20 mouse cellular contexts compared by ENCODE assay signal in the genomic region with DNA sequence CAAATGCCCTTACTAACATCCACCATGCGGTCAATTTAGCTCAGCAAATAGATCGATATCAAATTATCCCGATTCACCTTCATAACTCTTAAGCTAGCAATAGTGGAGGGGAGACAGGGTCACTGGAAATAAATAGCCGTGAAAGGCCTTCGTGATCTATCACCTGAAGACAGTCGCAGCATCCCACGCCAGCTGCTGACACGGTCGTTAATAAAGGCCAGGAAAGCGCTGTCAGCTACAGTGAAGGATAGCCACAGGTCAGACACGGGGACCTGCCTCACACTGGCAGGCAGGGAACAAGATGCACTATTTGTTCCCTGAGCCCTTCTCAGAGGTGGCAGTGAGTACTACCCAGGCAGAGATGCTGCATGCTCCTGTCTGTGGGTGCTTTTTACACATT. TPM values are rescaled to one million over a fixed set of nuclear protein-coding genes. Genes with fewer than 3 reads are reported as not detected.
A peak's percentile ranks its signal among the peaks of the same experiment; 100 is the strongest.
DNase-seq lines count a peak whose midpoint lies in the region; ATAC-seq lines count a peak whose summit lies in the region.
"Had no signal": no experiment of that assay in that cellular context is flagged by ENCODE, and none has a peak within 500 bp of the region (broad histone marks: within the 10 kb centered on the region; RNA-seq: fewer than 3 reads in every experiment).

No protein-coding gene starts in this region.

- ATAC-seq in hindbrain, embryonic 16.5 days, result no peak
- 0 out of 2 replicates have a peak, but pooled peaks have one; percentile 32 for ATAC-seq in kidney, embryonic 14.5 days (ENCODE audit: low FRiP score, low TSS enrichment)
- no peak for ATAC-seq in kidney, embryonic 15.5 days (replicated peaks; ENCODE audit: low FRiP score)
- ATAC-seq in midbrain, embryonic 13.5 days, result no peak
- no peak for ATAC-seq in midbrain, embryonic 15.5 days (replicated peaks)
- ATAC-seq: activated CD4-positive, CD25-positive, alpha-beta regulatory T cell, adult 4 months; forebrain, embryonic 15.5 days; Patski had no signal

- H3K36me3 ChIP-seq in hindbrain, embryonic 10.5 days, result peaks cover 5% of the 10 kb centered on the region; the same call in 1 of the 2 replicates
- no peaks in the 10 kb centered on the region for H3K36me3 ChIP-seq in hindbrain, embryonic 16.5 days (ENCODE audit: control insufficient read depth, insufficient read depth, low read length)
- H3K36me3 ChIP-seq in kidney, embryonic 14.5 days (ENCODE audit: control insufficient read depth, insufficient read depth, low read length), result no peaks in the 10 kb centered on the region
- 0 out of 2 replicates have a peak, but pooled peaks cover 3% of the 10 kb centered on the region for H3K36me3 ChIP-seq in kidney, embryonic 15.5 days
- no peaks in the 10 kb centered on the region for H3K36me3 ChIP-seq in midbrain, embryonic 13.5 days
- no peaks in the 10 kb centered on the region for H3K36me3 ChIP-seq in midbrain, embryonic 15.5 days (replicated peaks)
- H3K36me3 ChIP-seq: forebrain, embryonic 15.5 days had no signal

- DNase-seq in hindbrain, embryonic 10.5 days (ENCODE audit: low spot score), result no peak
- DNase-seq in mesoderm, embryonic 11.5 days (ENCODE audit: low read depth, low spot score), result peak; percentile 64
- DNase-seq: cerebellum, adult 11-12 months; cerebellum, adult 9-10 months; cerebellum, postnatal 25 days; gastrocnemius, postnatal 36 days; heart, adult 11 months; heart, postnatal 36 days had no signal

- WGBS in hindbrain, embryonic 10.5 days, result 79% methylated on average over 11 of the region's 11 CpGs
- 54% methylated on average over 11 of the region's 11 CpGs for WGBS in hindbrain, embryonic 16.5 days
- 11% methylated on average over 11 of the region's 11 CpGs for WGBS in kidney, embryonic 14.5 days
- 14% methylated on average over 11 of the region's 11 CpGs for WGBS in kidney, embryonic 15.5 days
- 84% methylated on average over 11 of the region's 11 CpGs for WGBS in midbrain, embryonic 13.5 days
- 77% methylated on average over 11 of the region's 11 CpGs for WGBS in midbrain, embryonic 15.5 days

- H3K9me3 ChIP-seq in hindbrain, embryonic 10.5 days, result no peaks in the 10 kb centered on the region
- H3K9me3 ChIP-seq in hindbrain, embryonic 16.5 days (ENCODE audit: control insufficient read depth, low read length), result no peaks in the 10 kb centered on the region
- H3K9me3 ChIP-seq in kidney, embryonic 14.5 days (ENCODE audit: control insufficient read depth, low read length), result no peaks in the 10 kb centered on the region
- no peaks in the 10 kb centered on the region for H3K9me3 ChIP-seq in kidney, embryonic 15.5 days (replicated peaks)
- no peaks in the 10 kb centered on the region for H3K9me3 ChIP-seq in midbrain, embryonic 13.5 days
- H3K9me3 ChIP-seq in midbrain, embryonic 15.5 days, result no peaks in the 10 kb centered on the region
- H3K9me3 ChIP-seq: embryonic facial prominence, embryonic 12.5 days; forebrain, embryonic 15.5 days; heart, embryonic 13.5 days had no signal

- no peak overlapping the region for H3K4me2 ChIP-seq in hindbrain, embryonic 16.5 days (ENCODE audit: low read length)
- no peak overlapping the region for H3K4me2 ChIP-seq in kidney, embryonic 14.5 days (replicated peaks; ENCODE audit: low read depth, low read length)
- H3K4me2 ChIP-seq in kidney, embryonic 15.5 days, result no peak overlapping the region
- no peak overlapping the region for H3K4me2 ChIP-seq in midbrain, embryonic 13.5 days (replicated peaks)
- no peak overlapping the region for H3K4me2 ChIP-seq in midbrain, embryonic 15.5 days
- H3K4me2 ChIP-seq: embryonic facial prominence, embryonic 12.5 days; forebrain, embryonic 15.5 days; heart, embryonic 13.5 days had no signal

- H3K27ac ChIP-seq in hindbrain, embryonic 10.5 days, result 0 out of 2 replicates have a peak overlapping the region, but pooled peaks have one; percentile 12
- H3K27ac ChIP-seq in hindbrain, embryonic 16.5 days (ENCODE audit: low read depth, low read length), result no peak overlapping the region
- no peak overlapping the region for H3K27ac ChIP-seq in kidney, embryonic 14.5 days (ENCODE audit: low read depth, low read length)
- no peak overlapping the region for H3K27ac ChIP-seq in kidney, embryonic 15.5 days
- H3K27ac ChIP-seq in midbrain, embryonic 13.5 days, result 0 out of 2 replicates have a peak overlapping the region, but pooled peaks have one; percentile 17
- no peak overlapping the region for H3K27ac ChIP-seq in midbrain, embryonic 15.5 days
- H3K27ac ChIP-seq: embryonic facial prominence, embryonic 12.5 days; forebrain, embryonic 15.5 days; heart, embryonic 13.5 days had no signal

- H3K9ac ChIP-seq in hindbrain, embryonic 16.5 days (ENCODE audit: low read depth, low read length), result no peak overlapping the region
- H3K9ac ChIP-seq in kidney, embryonic 14.5 days (ENCODE audit: low read depth, low read length), result no peak overlapping the region
- H3K9ac ChIP-seq in kidney, embryonic 15.5 days, result no peak overlapping the region
- no peak overlapping the region for H3K9ac ChIP-seq in midbrain, embryonic 13.5 days (replicated peaks)
- H3K9ac ChIP-seq in midbrain, embryonic 15.5 days, result no peak overlapping the region
- H3K9ac ChIP-seq: embryonic facial prominence, embryonic 12.5 days; forebrain, embryonic 15.5 days; heart, embryonic 13.5 days had no signal

- H3K4me3 ChIP-seq in hindbrain, embryonic 10.5 days, result no peak overlapping the region
- no peak overlapping the region for H3K4me3 ChIP-seq in hindbrain, embryonic 16.5 days (ENCODE audit: low read length)
- no peak overlapping the region for H3K4me3 ChIP-seq in kidney, embryonic 14.5 days (ENCODE audit: low read length)
- H3K4me3 ChIP-seq in kidney, embryonic 15.5 days (replicated peaks), result no peak overlapping the region
- H3K4me3 ChIP-seq in midbrain, embryonic 13.5 days (replicated peaks), result no peak overlapping the region
- H3K4me3 ChIP-seq in midbrain, embryonic 15.5 days, result no peak overlapping the region
- H3K4me3 ChIP-seq: embryonic facial prominence, embryonic 12.5 days; forebrain, embryonic 15.5 days; heart, embryonic 13.5 days had no signal

- H3K4me1 ChIP-seq in hindbrain, embryonic 10.5 days (replicated peaks), result peaks cover 58% of the 10 kb centered on the region
- H3K4me1 ChIP-seq in hindbrain, embryonic 16.5 days (ENCODE audit: control insufficient read depth, insufficient read depth, low read depth, low read length), result peaks cover 13% of the 10 kb centered on the region
- peaks cover 4% of the 10 kb centered on the region; the same call in 1 of the 2 replicates for H3K4me1 ChIP-seq in kidney, embryonic 14.5 days (ENCODE audit: control insufficient read depth, insufficient read depth, low read length)
- peaks cover 24% of the 10 kb centered on the region for H3K4me1 ChIP-seq in kidney, embryonic 15.5 days
- peaks cover 28% of the 10 kb centered on the region for H3K4me1 ChIP-seq in midbrain, embryonic 13.5 days (replicated peaks)
- H3K4me1 ChIP-seq in midbrain, embryonic 15.5 days, result peaks cover 12% of the 10 kb centered on the region

- H3K27me3 ChIP-seq in hindbrain, embryonic 10.5 days (ENCODE audit: insufficient read depth, poor library complexity, severe bottlenecking), result peaks cover 8% of the 10 kb centered on the region
- H3K27me3 ChIP-seq in hindbrain, embryonic 16.5 days (replicated peaks; ENCODE audit: control insufficient read depth, insufficient read depth, low read length), result no peaks in the 10 kb centered on the region
- H3K27me3 ChIP-seq in kidney, embryonic 14.5 days (ENCODE audit: control insufficient read depth, insufficient read depth, low read length), result no peaks in the 10 kb centered on the region
- no peaks in the 10 kb centered on the region for H3K27me3 ChIP-seq in kidney, embryonic 15.5 days
- H3K27me3 ChIP-seq in midbrain, embryonic 13.5 days, result no peaks in the 10 kb centered on the region
- H3K27me3 ChIP-seq in midbrain, embryonic 15.5 days (replicated peaks), result no peaks in the 10 kb centered on the region
- H3K27me3 ChIP-seq: CH12.LX; embryonic facial prominence, embryonic 12.5 days; forebrain, embryonic 15.5 days; Patski had no signal

RNA-seq across cellular contexts. Expression of a gene that starts 28.0 kb away (rescaled TPM):
- 0.80 and 1.2 TPM in 2 replicates for polyA plus RNA-seq in hindbrain, embryonic 10.5 days (2016; fragmentation: Nextera tagmentation; extraction: Ambion mirVana)
- 2.3 and 2.9 TPM in 2 replicates for polyA plus RNA-seq in hindbrain, embryonic 16.5 days (2015; fragmentation: Nextera tagmentation; extraction: Ambion mirVana)
- 1.1 and 1.2 TPM in 2 replicates for polyA plus RNA-seq in kidney, embryonic 14.5 days (2014; fragmentation: Nextera tagmentation; extraction: Ambion mirVana)
- polyA plus RNA-seq in kidney, embryonic 15.5 days (2015; fragmentation: Nextera tagmentation; extraction: Ambion mirVana), result 2.3 and 3.2 TPM in 2 replicates
- polyA plus RNA-seq in midbrain, embryonic 13.5 days (2015; fragmentation: Nextera tagmentation; extraction: Ambion mirVana), result 1.00 and 1.1 TPM in 2 replicates
- polyA plus RNA-seq in midbrain, embryonic 15.5 days (2015; fragmentation: Nextera tagmentation; extraction: Ambion mirVana), result 2.0 and 2.1 TPM in 2 replicates
- polyA plus RNA-seq: heart, postnatal 0 days had no signal

RNA-seq across cellular contexts. Expression of a gene that starts 44.5 kb away (rescaled TPM):
- 16.5 and 18.0 TPM in 2 replicates for polyA plus RNA-seq in hindbrain, embryonic 10.5 days (2016; fragmentation: Nextera tagmentation; extraction: Ambion mirVana)
- 17.8 and 19.3 TPM in 2 replicates for polyA plus RNA-seq in hindbrain, embryonic 16.5 days (2015; fragmentation: Nextera tagmentation; extraction: Ambion mirVana)
- 16.1 and 20.2 TPM in 2 replicates for polyA plus RNA-seq in kidney, embryonic 14.5 days (2014; fragmentation: Nextera tagmentation; extraction: Ambion mirVana)
- polyA plus RNA-seq in kidney, embryonic 15.5 days (2015; fragmentation: Nextera tagmentation; extraction: Ambion mirVana), result 18.1 and 21.0 TPM in 2 replicates
- 17.9 and 18.7 TPM in 2 replicates for polyA plus RNA-seq in midbrain, embryonic 13.5 days (2015; fragmentation: Nextera tagmentation; extraction: Ambion mirVana)
- 16.4 and 18.3 TPM in 2 replicates for polyA plus RNA-seq in midbrain, embryonic 15.5 days (2015; fragmentation: Nextera tagmentation; extraction: Ambion mirVana)

Comparison
In these comparisons a context has a peak if more than half of its experiments do, and no peak if none do; other contexts are left out.
1. H3K27ac ChIP-seq: peak in hindbrain, embryonic 10.5 days (single experiment) and midbrain, embryonic 13.5 days (single experiment); none in hindbrain, embryonic 16.5 days (single experiment), kidney, embryonic 14.5 days (single experiment), kidney, embryonic 15.5 days (single experiment) and midbrain, embryonic 15.5 days (single experiment).